Mouse (Mus musculus): Measurements from ENCODE around the gene Cep72. TPM values are rescaled to one million over a fixed set of nuclear protein-coding genes. Genes with fewer than 3 reads are reported as not detected.
"Not testable (repeated sequence)": the region's sequence is repeated elsewhere in the genome, so short reads cannot be mapped to it uniquely, and the experiment has no call there.

Gene Cep72
- polyA plus RNA-seq, 1 experiment from 2014 or later: 26.1 TPM

DNA sequence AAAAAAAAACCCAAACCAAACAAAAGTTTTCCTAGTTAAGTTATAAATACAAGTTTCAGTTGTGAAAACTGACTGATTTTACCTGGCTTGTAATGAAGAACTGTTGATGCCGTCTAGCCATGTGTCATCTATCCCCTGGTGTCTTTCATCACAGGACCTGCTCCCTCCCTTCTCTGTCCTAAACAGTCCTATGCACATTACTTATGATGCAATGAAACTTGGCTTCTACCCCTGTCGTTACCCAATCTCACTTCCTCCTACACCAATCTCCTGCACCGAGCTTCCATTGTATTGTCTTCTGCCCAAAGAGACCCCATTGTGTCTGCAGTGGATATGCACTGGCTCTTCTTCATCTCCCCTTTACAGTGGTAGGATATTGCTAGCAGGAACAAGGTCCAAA is 28.2 kb upstream of the Cep72 start:
- no peak for DNase-seq (ENCODE audit: low spot score)
- no peak for ATAC-seq (replicated peaks; ENCODE audit: low FRiP score)
- H3K36me3 ChIP-seq (ENCODE audit: control insufficient read depth, insufficient read depth, low read length): no peaks in the 10 kb centered on the region
- no peak overlapping the region for H3K9ac ChIP-seq (ENCODE audit: low read length)
- H3K4me1 ChIP-seq (replicated peaks; ENCODE audit: control insufficient read depth, insufficient read depth, low read length): no peaks in the 10 kb centered on the region
- no peaks in the 10 kb centered on the region for H3K9me3 ChIP-seq (ENCODE audit: control insufficient read depth, low read length)
- 86% methylated on average over 3 of the region's 3 CpGs for WGBS
- no peak overlapping the region for H3K4me2 ChIP-seq (ENCODE audit: low read depth, low read length, severe bottlenecking)
- H3K4me3 ChIP-seq (ENCODE audit: low read depth, low read length): no peak overlapping the region
- H3K27me3 ChIP-seq (ENCODE audit: control insufficient read depth, insufficient read depth, low read length): no peaks in the 10 kb centered on the region
- no peak overlapping the region for H3K27ac ChIP-seq (ENCODE audit: low read depth, low read length)

- 86% methylated on average over 7 of the region's 7 CpGs for WGBS
- ATAC-seq (replicated peaks; ENCODE audit: low FRiP score): no peak
Measured at GRCm38 (mm10) chr13:74073369-74073768, 11.3 kb upstream of the Cep72 start.

GRCm38 (mm10) chr13:74071714-74072113 is 9.6 kb upstream of the Cep72 start:
- H3K27ac ChIP-seq (ENCODE audit: low read depth, low read length): no peak overlapping the region
- 71% methylated on average over 3 of the region's 3 CpGs for WGBS

More at GRCm38 (mm10) chr13:74073369-74073768, 11.3 kb upstream of the Cep72 start:
- H3K27me3 ChIP-seq (ENCODE audit: control insufficient read depth, insufficient read depth, low read length): no peaks in the 10 kb centered on the region
- H3K27ac ChIP-seq (ENCODE audit: low read depth, low read length): no peak overlapping the region
- no peak overlapping the region for H3K9ac ChIP-seq (ENCODE audit: low read length)
- DNase-seq (ENCODE audit: low spot score): no peak
- H3K36me3 ChIP-seq (ENCODE audit: control insufficient read depth, insufficient read depth, low read length): no peaks in the 10 kb centered on the region
- no peak overlapping the region for H3K4me3 ChIP-seq (ENCODE audit: low read depth, low read length)
- H3K4me2 ChIP-seq (ENCODE audit: low read depth, low read length, severe bottlenecking): no peak overlapping the region
- H3K4me1 ChIP-seq (replicated peaks; ENCODE audit: control insufficient read depth, insufficient read depth, low read length): no peaks in the 10 kb centered on the region
- H3K9me3 ChIP-seq (ENCODE audit: control insufficient read depth, low read length): no peaks in the 10 kb centered on the region

GRCm38 (mm10) chr13:74071244-74071643 is 9.1 kb upstream of the Cep72 start:
- not testable (repeated sequence) for H3K9ac ChIP-seq (ENCODE audit: low read length); H3K4me1 ChIP-seq (replicated peaks; ENCODE audit: control insufficient read depth, insufficient read depth, low read length); H3K4me3 ChIP-seq (ENCODE audit: low read depth, low read length); H3K27ac ChIP-seq (ENCODE audit: low read depth, low read length); H3K9me3 ChIP-seq (ENCODE audit: control insufficient read depth, low read length); H3K4me2 ChIP-seq (ENCODE audit: low read depth, low read length, severe bottlenecking); H3K36me3 ChIP-seq (ENCODE audit: control insufficient read depth, insufficient read depth, low read length); H3K27me3 ChIP-seq (ENCODE audit: control insufficient read depth, insufficient read depth, low read length); ATAC-seq (replicated peaks; ENCODE audit: low FRiP score); DNase-seq (ENCODE audit: low spot score)
- 59% methylated on average over 1 of the region's 1 CpGs for whole genome bisulfite sequencing

More at GRCm38 (mm10) chr13:74071714-74072113, 9.6 kb upstream of the Cep72 start:
- H3K27me3 ChIP-seq (ENCODE audit: control insufficient read depth, insufficient read depth, low read length): no peaks in the 10 kb centered on the region
- H3K4me2 ChIP-seq (ENCODE audit: low read depth, low read length, severe bottlenecking): no peak overlapping the region
- H3K4me1 ChIP-seq (replicated peaks; ENCODE audit: control insufficient read depth, insufficient read depth, low read length): no peaks in the 10 kb centered on the region
- DNase-seq (ENCODE audit: low spot score) (no peak), ATAC-seq (replicated peaks; ENCODE audit: low FRiP score) (no peak)
- H3K4me3 ChIP-seq (ENCODE audit: low read depth, low read length): no peak overlapping the region
- H3K9ac ChIP-seq (ENCODE audit: low read length): no peak overlapping the region
- no peaks in the 10 kb centered on the region for H3K36me3 ChIP-seq (ENCODE audit: control insufficient read depth, insufficient read depth, low read length)
- H3K9me3 ChIP-seq (ENCODE audit: control insufficient read depth, low read length): no peaks in the 10 kb centered on the region

DNA sequence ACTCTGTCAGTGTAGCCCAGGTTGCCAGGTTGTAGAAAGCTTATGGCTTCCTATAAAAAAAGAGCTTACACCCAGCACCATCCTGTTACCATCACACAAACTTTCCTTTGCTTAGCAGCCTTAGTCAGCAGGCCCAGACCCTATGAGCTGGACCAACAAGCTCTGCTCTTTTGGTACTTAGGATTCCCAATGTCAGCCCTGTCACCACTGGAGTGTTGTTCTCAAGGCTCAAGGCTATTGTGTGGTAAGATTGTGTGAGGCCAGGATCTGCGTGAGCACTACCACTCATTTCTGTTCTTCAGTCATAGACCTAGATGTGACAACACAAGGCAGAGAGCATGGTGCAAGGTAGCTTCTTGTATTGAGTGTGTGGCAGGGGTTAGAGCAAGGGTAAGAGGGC is 4.5 kb upstream of the Cep72 start:
- ATAC-seq (replicated peaks; ENCODE audit: low FRiP score) (no peak), DNase-seq (ENCODE audit: low spot score) (no peak)
- Histone ChIP-seq H3K9me3 (ENCODE audit: control insufficient read depth, low read length) (no peaks in the 10 kb centered on the region), H3K27ac (ENCODE audit: low read depth, low read length) (no peak overlapping the region), H3K4me2 (ENCODE audit: low read depth, low read length, severe bottlenecking) (no peak overlapping the region), H3K27me3 (ENCODE audit: control insufficient read depth, insufficient read depth, low read length) (no peaks in the 10 kb centered on the region), H3K4me1 (replicated peaks; ENCODE audit: control insufficient read depth, insufficient read depth, low read length) (no peaks in the 10 kb centered on the region), H3K36me3 (ENCODE audit: control insufficient read depth, insufficient read depth, low read length) (no peaks in the 10 kb centered on the region), H3K4me3 (ENCODE audit: low read depth, low read length) (no peak overlapping the region), H3K9ac (ENCODE audit: low read length) (no peak overlapping the region)
- WGBS: 80% methylated on average over 1 of the region's 1 CpGs

DNA sequence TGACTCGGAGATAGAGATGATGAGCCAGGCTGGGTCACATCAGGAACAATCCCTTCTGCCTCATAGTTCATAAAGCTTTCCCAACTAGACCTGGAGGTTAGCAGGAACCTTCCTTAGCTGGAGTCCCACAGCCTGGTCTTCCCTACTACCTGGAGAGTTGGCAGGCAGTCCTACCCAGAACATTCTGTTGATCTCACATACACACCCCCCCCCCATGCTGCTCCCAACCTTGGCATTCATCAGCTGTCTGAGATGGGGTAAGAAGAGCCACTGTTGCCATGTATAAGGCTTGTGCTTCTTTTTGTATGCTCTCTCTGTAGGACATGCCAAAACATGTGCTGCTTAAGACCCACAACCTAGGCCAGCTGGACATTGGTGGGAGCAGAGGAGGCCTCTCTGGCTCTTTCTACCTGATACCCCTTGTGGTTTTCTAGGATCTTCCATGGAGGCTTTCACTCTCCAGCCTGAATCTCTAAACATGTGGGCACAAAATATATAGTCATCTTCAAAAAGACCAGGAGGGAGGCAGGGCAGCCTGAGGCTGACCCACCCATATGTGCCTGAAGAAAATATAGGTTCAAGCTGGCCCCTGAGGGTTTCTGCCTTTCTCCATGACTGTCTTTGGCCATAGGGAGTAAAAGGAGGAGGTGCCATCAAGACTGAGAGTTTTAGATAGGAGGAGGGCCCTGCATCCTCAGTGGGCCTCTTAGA is 1.4 kb upstream of the Cep72 start:
- Histone ChIP-seq H3K4me3 (ENCODE audit: low read depth, low read length) (no peak overlapping the region), H3K4me2 (ENCODE audit: low read depth, low read length, severe bottlenecking) (no peak overlapping the region), H3K9ac (ENCODE audit: low read length) (no peak overlapping the region), H3K36me3 (ENCODE audit: control insufficient read depth, insufficient read depth, low read length) (no peaks in the 10 kb centered on the region), H3K27me3 (ENCODE audit: control insufficient read depth, insufficient read depth, low read length) (no peaks in the 10 kb centered on the region), H3K9me3 (ENCODE audit: control insufficient read depth, low read length) (no peaks in the 10 kb centered on the region), H3K4me1 (replicated peaks; ENCODE audit: control insufficient read depth, insufficient read depth, low read length) (no peaks in the 10 kb centered on the region), H3K27ac (ENCODE audit: low read depth, low read length) (no peak overlapping the region)
- 85% methylated on average over 1 of the region's 1 CpGs for WGBS
- ATAC-seq (replicated peaks; ENCODE audit: low FRiP score): no peak
- no peak for DNase-seq (ENCODE audit: low spot score)

GRCm38 (mm10) chr13:74062378-74063128 is 454 bp upstream of the Cep72 start:
- Histone ChIP-seq H3K4me1 (replicated peaks; ENCODE audit: control insufficient read depth, insufficient read depth, low read length) (no peaks in the 10 kb centered on the region), H3K9me3 (ENCODE audit: control insufficient read depth, low read length) (no peaks in the 10 kb centered on the region), H3K4me2 (ENCODE audit: low read depth, low read length, severe bottlenecking) (peak overlapping the region; percentile 49; the same call in 1 of the 2 replicates), H3K36me3 (ENCODE audit: control insufficient read depth, insufficient read depth, low read length) (no peaks in the 10 kb centered on the region), H3K27ac (ENCODE audit: low read depth, low read length) (no peak overlapping the region), H3K4me3 (ENCODE audit: low read depth, low read length) (peak overlapping the region; percentile 84), H3K27me3 (ENCODE audit: control insufficient read depth, insufficient read depth, low read length) (no peaks in the 10 kb centered on the region), H3K9ac (ENCODE audit: low read length) (peak overlapping the region; percentile 90)
- WGBS: 34% methylated on average over 10 of the region's 11 CpGs
- DNase-seq (ENCODE audit: low spot score) (no peak), ATAC-seq (replicated peaks; ENCODE audit: low FRiP score) (no peak)

DNA sequence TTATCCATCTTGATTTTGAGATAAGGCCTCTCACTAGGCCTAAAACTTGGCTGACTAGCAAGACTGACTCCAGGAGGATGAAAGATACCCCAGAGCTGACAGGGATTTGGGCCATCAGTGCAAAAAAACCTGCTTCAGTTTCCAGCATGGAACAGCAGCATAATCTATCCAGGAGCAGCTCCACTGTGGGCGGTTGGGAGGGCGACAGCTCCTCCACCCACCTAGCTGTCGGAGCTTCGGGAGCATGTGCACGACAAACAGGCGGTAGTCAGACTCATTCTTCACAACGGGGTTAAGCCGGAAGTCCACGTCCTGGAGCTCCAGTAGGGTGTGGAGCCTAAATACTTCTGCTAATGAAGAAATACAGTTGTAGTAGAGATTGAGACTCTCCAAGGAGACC is 4.0 kb downstream of the Cep72 start:
- ATAC-seq (replicated peaks; ENCODE audit: low FRiP score) (no peak), DNase-seq (ENCODE audit: low spot score) (no peak)
- no peak overlapping the region for H3K9ac ChIP-seq (ENCODE audit: low read length)
- no peaks in the 10 kb centered on the region for H3K4me1 ChIP-seq (replicated peaks; ENCODE audit: control insufficient read depth, insufficient read depth, low read length)
- no peak overlapping the region for H3K4me3 ChIP-seq (ENCODE audit: low read depth, low read length)
- H3K27ac ChIP-seq (ENCODE audit: low read depth, low read length): no peak overlapping the region
- no peak overlapping the region for H3K4me2 ChIP-seq (ENCODE audit: low read depth, low read length, severe bottlenecking)
- WGBS: 95% methylated on average over 9 of the region's 9 CpGs
- no peaks in the 10 kb centered on the region for H3K27me3 ChIP-seq (ENCODE audit: control insufficient read depth, insufficient read depth, low read length)
- H3K9me3 ChIP-seq (ENCODE audit: control insufficient read depth, low read length): no peaks in the 10 kb centered on the region
- no peaks in the 10 kb centered on the region for H3K36me3 ChIP-seq (ENCODE audit: control insufficient read depth, insufficient read depth, low read length)

Measured in forebrain, embryonic 11.5 days (tissue).